Mouse (Mus musculus): ENCODE data around the gene H2al1b.

GRCm38 (mm10) chrX:11346756-11347155 is 44.5 kb downstream of the H2al1b start:
- TF ChIP-seq POLR2A (IDR thresholded peaks at IDR 0.05; ENCODE audit: control insufficient read depth, extremely low read depth, insufficient read depth, low read length, poor library complexity) (no peak), CTCF (IDR thresholded peaks at IDR 0.05; ENCODE audit: borderline replicate concordance, control insufficient read depth, extremely low read depth, insufficient read depth, low read length, poor library complexity) (no peak)
